Mouse (Mus musculus) urinary bladder, postnatal 25 days (tissue): Measurements from ENCODE around the gene Atp2b1.

Experiments used
- DNase-seq: peaks from one replicate; pipeline ENCODE4 v3.0.0; 2022; ENCODE audit warnings: low spot score

Atp2b1 gene

DNA sequence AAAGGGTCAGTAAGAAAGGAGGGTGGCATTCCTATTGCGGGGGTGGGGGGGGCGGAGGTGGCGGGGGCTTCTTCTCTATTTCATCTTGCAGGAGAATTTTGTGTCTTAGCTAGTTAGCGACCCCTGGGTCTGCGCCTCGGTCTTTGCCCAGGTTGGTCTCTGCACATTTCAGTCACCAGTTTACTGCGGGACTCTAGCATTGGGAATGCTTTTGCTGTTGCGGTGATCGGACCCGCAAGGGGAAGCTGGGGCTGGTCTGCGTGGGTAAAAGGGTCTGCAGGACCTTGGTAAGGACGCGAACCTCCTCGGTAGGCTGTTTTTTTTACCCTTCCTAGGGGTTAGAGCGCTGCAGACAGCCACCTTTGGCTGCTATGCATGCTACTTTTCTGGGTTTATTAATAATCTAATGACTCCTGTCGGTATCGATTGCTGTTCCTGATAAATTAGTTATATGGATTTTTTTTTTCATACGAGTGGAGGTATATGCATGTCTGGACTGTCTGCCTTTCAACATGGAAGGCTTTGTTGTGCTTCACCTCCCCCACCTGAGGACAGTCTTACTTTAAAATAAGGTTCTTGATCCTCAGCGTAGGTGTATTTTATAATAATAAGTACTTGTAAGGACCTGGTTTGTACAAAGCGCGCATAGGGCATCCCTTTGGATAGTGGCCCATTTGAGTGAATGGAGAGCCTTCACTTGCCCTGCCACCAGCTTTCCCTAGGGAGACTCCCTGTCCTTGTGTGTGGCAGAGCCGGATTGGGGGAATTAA is 2.0 kb downstream of the Atp2b1 start:
- no peak for DNase-seq

DNA sequence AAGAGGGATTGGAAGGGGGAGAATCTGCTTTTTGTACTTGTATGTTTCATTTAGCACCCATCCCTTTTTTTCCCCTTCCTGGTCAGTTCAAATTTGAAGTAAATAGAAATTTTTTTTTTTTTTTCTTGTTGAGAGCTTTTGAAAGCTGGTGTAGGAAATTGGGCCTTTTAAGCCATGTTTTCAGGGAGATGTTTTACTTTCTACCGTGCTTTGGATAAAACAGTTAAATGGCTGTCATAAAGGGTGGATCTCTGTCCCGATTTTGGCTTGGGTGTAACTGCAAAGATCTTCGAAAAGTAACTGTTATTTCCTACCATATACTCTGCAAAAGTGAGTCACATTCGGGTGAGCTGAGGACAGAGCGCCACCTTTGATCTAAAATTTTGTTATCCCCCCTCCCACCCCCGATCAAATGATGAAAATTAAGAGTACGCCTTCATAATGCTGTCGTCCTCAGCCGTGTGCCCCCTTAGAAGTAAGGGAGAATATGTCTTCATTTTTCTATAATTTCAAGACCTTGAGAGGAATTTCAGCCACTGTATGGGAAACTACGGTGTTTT is 2.7 kb downstream of the Atp2b1 start:
- DNase-seq = no peak

DNA sequence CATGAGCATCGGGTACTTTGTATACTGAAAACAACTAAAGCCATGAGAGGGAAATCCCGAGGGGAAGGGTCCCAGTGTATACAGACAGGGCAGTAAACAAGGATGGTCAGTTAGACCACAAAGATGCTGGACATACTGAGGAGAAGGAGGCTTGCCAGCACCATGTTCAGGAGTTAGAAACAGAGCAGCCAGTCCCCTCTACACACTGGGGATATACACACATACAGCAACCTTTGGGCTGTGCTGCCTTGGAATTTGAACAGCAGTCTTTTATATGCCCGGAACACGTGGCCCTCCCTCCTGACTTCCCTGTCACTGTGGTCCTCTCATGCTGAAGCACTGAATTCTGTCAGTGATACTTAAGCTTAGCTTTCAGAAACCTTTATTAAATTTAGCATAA is 10.9 kb downstream of the Atp2b1 start:
- no peak for DNase-seq

DNA sequence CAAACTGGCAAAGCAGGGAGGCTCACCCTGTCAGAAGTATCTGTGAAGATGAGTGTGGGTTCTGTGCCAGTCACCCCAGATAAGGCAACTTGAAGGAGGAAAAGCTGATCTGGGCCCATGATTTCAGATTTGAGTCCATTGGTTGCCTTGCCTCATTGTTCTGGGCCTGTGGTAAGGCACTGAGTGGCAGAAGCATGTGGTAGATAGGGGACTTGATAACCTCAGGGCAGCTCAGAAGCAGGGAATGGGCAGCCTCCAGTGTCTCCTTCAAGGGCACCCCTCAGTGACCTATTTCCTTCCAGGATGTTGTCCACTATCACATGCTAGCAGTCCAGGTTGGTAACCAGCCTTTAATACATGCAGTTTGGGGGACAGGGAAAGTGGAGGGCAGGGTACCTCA is 12.8 kb downstream of the Atp2b1 start:
- DNase-seq = no peak

DNA sequence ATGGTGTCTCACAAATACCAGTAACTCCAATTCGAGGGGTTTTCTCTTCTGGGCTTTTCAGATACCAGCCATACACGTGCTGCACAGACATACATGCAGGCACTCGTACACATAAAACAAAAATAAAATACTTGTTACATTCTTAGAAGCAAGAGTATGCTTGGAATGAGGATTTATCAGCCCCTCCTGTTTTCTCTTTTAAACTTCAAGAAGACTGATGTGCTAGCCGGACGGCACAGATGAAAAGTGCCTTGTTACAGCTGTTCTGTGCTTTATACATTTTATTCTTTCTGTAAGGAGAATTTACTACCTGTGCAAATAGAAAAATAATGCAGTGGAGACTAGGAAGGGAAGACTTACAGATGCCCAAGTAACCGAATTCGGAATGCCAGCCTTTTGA is 15.2 kb downstream of the Atp2b1 start:
- DNase-seq = no peak

DNA sequence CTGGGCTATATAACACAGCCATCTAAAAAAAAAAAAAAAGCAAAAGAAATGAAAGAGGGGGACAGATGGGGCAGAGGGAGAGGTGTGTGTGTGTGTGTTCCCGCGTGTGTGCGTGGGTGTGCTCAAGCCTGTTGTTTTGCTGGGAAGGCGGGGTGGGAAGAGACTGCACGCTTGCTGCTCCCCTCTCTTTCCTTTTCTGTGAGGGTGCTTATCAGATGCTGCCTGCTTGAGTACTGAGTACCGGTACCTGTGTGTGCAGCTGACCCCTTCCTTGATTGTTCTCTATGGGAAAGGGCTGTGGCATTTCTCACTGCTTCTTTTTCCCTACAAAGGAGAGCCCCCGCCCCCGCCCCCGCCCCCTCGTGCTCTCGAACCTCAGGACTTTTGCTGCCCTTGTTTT is 15.9 kb downstream of the Atp2b1 start:
- no peak for DNase-seq

DNA sequence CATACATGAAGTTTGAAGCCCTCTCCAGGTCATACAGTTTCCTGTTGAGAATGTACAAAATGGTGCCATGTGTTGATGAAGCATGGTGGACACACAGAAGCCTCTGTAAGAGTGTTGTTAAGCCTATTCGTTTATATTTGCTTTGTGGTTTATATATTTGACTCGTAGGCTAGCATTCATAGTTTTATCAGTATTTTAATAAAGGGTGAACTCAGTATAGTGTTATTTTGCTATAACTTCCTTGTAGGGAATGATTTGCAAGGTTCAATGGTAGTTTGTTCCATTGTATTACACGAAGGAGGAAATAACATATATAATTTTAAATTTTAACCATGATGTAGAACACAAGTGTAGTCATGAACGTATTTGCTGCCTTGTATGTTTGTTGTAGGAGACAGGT is 25.9 kb downstream of the Atp2b1 start:
- DNase-seq = no peak

DNA sequence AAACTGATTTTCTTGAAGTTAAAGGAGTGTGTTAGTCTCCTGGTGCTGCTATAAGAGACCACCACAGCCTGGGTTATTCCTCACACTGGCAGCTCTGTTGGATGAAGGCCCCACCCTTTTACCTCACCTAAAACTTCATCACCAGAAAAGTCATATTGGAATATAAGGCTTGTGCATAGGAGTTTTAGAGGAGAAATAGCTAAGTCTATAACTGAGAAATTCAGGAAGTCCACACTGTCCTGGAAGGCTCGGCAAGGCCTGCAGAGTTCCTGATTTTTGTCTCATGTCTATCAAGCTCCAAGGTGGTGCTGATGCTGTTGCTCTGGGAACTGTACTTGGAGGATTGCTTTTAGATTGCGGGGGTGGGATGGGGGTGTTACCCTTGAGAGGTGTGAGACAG is 26.6 kb downstream of the Atp2b1 start:
- no peak for DNase-seq

DNA sequence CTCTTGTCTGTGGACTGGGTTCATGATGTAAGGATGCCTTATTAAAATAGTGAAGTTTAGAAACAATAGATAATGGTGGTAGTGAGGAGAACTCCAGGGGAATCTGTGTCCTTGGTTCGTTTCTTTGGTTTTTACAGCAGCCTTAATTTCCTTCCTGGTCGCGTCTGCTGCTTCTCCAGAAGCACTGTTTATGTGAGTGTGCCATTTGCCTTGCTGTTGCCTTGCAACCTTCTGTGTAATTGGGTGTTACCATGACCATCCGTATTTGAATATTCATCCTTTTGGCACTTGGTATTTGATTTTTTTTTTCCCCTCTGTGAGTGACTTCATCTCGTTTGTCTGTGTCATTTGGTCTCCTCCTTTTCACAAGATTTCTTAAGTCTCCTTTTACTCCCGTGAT is 27.8 kb downstream of the Atp2b1 start:
- no peak for DNase-seq

DNA sequence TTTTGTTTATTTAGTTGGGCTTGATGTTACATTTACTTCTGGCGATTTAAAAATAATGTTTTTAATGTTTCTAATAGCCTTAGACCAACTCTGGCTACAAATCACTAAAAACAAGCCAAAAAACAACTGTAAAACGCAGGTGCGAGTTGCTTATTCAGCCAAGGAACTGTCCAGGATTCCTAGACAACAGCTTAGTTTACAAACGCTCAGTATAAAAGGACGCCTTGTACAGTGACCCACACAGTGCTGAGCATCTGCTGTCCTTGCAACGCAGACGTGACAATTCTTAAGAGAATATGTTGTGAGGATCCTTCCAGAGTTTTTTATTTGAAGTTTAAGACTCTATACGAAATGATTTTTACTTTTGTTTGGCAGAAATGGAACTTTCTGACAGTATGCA is 28.8 kb downstream of the Atp2b1 start:
- no peak for DNase-seq

DNA sequence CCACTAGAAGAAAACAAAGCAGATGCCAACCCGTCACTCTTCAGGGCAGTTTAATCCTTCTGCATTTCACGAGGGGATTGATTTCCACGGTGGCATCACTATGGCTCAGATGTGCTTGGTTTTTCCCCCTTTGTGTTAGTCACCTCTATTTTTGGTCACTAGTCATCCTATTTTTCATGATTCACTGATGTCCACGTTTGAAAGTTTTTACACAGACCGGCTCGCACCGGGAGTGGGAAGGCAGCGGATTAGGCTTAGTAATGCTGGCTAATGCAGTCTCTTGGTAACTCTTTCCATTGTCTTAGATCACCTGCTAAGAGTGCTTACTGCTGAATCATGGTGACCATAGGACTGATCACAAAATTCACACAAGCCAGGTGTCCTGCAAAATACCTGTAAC is 29.7 kb downstream of the Atp2b1 start:
- no peak for DNase-seq

DNA sequence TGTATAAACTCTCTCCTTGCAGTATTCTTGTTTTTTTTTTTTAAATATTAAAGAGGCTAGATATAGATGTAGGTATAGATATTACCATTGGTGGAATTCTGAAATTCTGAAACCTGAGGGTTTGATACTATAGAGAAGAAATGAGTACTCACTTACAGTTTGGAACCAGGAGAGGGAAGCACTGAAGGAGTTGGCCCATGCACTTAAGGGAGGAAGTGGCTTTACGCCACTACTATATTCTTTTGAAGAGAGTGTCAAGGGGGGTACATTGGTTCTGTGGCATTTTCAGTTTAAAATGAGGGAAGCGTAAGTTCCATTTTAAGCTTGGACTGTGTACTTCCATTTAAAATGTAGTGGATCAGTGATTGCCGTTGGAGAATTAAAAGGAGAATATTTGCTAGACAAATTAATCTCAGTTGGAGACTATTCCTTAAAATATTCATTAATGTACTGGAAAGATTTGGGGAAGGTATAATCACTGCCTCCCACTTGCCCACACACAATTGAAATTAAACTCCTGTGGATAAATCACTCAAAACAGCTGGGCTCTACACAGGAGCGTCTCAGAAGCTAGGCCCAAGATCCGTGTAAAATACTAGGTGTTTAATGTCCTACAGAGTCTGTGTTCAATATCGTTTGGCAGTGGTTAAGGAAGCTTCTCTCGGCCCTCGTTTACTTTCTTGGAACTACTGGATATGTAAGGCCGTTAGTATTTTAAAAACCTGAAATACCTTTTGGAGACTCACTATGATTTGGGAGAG is 32.0 kb downstream of the Atp2b1 start:
- no peak for DNase-seq

DNA sequence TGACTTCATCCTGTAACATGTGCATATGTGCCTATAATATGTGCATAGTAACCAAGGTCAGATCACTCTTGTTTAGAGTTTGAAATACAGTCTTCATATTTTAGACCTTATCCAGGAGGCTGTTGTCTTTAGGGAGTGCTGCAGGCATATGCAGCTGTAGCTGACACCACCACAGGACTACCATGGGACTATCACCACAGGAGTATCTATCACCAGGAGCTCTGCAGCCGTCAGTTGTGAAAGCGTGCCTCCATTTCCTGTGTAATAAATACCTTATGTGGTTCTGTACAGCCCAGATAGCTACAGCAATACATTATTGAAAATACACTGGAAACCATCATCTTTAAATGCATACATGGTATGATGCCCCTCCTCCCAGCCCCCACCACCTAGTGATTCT is 33.0 kb downstream of the Atp2b1 start:
- DNase-seq = no peak

DNA sequence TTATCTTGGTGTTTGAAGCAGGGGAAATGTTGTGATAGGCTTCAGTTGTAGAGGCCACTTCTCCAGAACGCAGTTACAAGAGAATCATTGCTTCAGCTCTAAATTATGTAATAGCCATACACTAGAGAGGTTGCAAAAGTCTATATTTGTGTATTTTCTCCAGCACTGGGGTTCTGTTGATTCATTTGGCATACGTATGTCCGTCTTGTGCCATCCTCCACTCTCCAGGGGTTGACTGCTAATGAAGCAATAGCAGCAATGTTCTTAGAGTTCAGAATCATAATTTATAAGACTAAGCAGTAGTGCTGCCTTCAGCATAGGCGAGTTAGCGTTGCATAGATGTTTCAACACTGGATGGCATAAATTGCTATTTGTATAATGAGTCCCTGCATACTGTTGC is 33.9 kb downstream of the Atp2b1 start:
- DNase-seq = no peak

DNA sequence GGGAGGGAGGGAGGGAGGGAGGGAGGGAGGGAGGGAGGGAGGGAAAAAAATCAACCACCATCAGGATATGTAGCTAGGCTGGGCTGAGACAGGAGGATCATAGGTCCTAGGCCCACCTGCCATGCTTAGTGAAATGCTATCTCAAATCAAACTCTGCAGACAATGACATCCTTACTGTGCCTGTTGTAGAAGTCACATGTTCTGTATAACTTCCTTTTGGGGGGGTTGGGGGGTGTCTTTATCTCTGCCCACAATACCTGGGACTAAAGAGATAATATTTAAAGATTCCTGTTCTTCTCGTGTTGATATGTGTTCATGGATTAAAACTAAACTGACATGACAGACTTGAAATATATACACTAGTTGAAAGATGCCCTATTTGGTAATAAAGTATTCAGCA is 35.5 kb downstream of the Atp2b1 start:
- DNase-seq = no peak

DNA sequence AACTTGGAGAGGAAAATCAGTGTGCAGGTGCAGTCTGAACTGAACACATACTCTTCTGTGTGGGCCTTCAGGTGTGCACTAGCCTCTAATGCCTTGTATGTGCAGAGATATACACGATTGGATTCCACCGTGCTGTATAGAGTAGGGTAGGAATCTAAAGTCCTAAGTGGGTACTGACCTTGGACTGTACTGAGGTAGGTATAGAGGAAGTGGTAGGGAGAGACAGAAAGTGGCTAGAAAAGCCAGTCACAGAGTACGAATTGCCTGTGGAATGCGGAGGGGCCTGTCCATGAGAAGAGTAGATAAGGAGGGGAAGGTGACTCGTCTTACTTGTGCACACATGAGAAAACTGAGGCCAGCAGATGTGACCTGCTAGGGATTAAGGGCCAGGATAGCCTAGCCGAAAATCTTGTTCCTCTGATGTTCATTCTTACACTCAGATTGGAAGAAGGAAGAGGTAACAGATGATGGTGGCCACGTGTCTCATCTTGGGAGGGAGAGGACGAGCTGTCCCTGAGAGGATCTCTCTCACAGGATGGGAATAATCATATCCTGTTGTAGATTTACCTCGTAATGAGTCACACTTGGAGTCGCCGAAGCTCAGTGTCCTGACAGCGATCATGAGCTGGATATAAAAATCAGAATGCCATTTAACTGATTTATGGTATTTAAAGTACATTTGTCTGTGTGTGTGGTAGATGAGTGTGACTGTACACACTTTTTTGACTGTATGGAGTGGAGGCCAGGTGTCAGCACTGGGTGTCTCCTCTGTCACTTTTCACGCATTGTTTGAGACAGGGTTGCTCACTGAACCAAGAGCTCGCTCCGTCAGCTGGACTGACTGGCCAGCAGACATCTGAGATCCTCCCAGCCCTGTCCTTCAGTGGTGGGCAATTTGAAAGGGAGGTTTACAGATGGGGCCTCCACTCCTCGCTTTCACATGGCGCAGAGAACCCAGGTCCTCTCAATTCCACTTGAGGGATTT is 37.4 kb downstream of the Atp2b1 start:
- DNase-seq = no peak

DNA sequence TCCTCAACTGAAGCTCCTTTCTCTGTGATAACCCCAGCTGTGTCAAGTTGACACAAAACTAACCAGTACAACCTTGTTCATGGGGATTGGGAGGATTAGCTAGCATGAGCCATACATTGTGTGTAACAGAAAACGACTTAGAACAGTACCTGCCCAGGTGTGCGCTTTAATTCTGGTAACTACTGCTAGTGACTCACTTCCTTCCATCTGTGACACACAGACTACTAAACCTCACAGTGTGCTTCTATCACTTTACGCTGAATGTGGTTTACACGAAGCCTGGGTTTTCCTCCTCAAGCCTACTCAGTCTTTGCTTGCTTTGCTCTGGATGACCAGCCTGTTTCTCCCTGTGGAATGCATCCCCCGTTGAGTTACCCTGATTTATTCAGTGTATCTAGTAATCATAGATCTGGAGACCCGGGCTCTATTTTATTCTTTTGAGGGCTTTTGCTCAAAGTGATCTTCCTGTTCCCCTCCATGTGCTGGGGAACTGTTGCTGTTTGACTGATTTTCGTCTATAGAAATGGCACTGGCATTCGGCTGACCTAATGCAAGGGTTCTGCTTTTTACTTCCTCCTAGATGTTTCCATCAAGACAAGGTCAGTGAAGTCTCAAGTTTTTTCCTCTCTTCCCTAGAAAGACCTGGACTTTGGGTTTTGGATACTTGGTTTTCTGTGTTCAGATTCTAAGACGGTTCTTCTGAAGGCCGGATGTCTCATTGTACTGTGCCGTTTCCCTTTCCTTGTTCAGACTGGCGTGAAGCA is 40.2 kb downstream of the Atp2b1 start:
- no peak for DNase-seq

DNA sequence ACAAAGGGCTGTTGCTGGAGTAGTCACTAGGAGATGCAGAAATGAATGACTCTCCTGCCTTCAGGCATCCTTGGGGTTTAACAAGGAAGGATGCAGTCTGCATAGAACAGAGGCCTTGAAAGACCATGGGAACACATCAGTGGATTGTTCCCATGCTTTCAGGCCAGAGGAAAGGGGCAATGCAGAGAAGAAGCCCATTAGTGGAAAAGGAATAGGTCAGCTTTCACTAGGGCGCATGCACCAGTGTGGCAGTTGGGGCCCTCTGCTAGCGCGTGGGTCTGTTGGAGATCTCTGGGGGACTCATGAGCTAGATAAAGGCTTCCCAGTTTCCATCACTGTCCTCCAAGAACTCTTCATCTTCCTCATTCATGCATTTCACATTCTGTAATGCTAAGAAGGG is 41.9 kb downstream of the Atp2b1 start:
- DNase-seq = no peak

DNA sequence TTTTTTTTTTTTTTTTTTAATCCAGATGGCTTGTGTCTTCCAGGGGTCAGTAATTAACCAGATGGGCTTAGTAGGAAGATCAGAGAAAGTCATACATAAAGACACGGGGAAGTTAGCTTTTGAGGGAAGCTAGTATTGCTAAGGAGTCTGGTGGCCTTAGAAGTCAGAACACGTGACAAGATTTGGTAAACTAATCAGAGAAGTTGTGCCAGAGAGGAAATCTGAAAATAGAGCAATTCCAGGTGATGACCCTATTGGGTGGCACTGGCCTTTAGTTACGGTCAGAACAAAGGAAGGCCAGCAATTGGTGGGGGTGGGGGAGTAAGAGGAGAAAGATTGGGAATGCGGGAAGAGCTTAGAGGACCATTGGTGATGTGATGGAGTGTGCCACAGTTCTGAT is 44.5 kb downstream of the Atp2b1 start:
- no peak for DNase-seq

DNA sequence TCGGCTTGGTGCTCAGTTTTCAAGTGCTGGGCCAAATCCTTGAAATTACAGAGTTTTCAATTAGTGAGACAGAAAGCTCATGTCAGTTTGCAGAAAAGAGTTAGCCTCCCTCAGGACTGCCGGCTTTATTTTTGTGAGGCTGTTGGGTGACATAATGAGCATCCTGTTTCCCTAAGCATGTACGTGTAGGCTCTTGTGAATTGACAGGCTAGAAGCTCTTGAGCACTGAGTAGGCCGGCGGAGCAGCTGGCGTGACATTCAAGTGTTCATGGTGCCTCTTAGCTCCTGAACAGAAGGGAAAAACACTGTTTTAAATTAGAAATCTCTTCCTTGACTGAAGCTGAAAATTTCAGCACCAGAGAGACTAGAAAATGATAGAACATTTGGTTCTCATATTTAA is 45.2 kb downstream of the Atp2b1 start:
- DNase-seq = no peak

DNA sequence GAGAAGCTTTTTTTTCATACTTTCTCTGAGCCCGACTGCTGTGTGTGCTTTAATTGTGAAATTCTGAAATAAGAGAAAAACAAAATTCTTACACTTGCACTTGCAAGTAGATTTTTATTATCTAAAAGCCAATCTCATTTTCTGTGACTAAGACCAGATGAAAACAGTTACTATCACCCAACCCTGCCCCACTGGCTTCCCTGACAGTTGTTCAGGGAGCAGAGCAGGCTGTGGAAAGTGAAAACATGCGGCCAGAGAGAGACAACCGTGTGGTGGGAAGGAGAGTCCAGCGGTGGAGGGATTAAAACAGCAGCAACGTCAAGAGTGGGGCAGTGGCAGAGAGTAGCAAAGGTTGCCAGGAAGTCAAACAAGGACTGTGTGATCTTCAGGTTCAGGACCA is 46.7 kb downstream of the Atp2b1 start:
- no peak for DNase-seq

DNA sequence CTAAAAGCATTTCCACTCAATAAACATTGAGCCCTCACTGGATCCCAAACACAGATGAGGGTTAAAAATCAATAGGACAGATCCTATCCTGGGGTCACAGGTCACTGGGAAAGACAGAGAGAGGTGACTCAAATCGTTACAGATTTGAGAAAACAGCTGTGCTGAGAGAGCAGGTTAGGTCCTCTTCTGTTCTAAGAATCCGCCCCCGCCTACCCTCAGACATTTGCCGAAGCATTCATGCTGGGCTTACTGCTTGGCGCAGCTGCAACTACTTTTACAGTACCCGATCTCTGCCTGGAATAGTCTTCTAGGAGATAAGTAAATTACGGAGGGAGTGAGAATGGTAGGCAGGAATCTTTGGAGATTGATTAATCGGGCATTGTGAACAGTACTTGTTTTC is 47.9 kb downstream of the Atp2b1 start:
- no peak for DNase-seq
